Mouse (Mus musculus) left cerebral cortex, postnatal 4 days (tissue): ENCODE data around the gene Hes1. TPM values are rescaled to one million over a fixed set of nuclear protein-coding genes. Genes with fewer than 3 reads are reported as not detected.
A peak's percentile ranks its signal among the peaks of the same experiment; 100 is the strongest.

Source experiments
- DNase-seq: peaks from one replicate; pipeline ENCODE4 v3.0.0-alpha.2; 2022
- intact Hi-C: fragments of 180-260 bp; cut with DNase I; formaldehyde crosslinking; loops from one replicate; pipeline ENCODE4 v1.15.1; 2025
- total RNA-seq, 2 experiments: library from RNA; stranded (reverse); gene quantifications; 2 replicates each; pipeline ENCODE4 v1.2.3; 2021

The Hes1 gene
- total RNA-seq, 2 experiments from 2014 or later: 15.9 to 19.1 TPM

- intact Hi-C loops: no loop called here
- DNase-seq: no peak
Observed at GRCm38 (mm10) chr16:30050767-30051490, 13.3 kb upstream of the Hes1 start.

- DNase-seq: no peak
- intact Hi-C loops: no loop called here
Observed at GRCm38 (mm10) chr16:30052271-30052670, 11.9 kb upstream of the Hes1 start.

GRCm38 (mm10) chr16:30052839-30053511 is 11.2 kb upstream of the Hes1 start:
- DNase-seq: no peak
- intact Hi-C loops: no loop called here

GRCm38 (mm10) chr16:30054541-30054940 is 9.6 kb upstream of the Hes1 start:
- no peak for DNase-seq
- intact Hi-C loops: no loop called here

- DNase-seq: no peak
- intact Hi-C loops: no loop called here
Observed at GRCm38 (mm10) chr16:30055361-30055889, 8.8 kb upstream of the Hes1 start.

- no peak for DNase-seq
- intact Hi-C loops: no loop called here
Observed at GRCm38 (mm10) chr16:30055927-30056326, 8.3 kb upstream of the Hes1 start.

- peak; percentile 38 for DNase-seq
- intact Hi-C loops: no loop called here
Observed at GRCm38 (mm10) chr16:30056906-30057305, 7.3 kb upstream of the Hes1 start.

- peak; percentile 56 for DNase-seq
- intact Hi-C loops: no loop called here
Observed at GRCm38 (mm10) chr16:30058974-30059717, 5.0 kb upstream of the Hes1 start.

GRCm38 (mm10) chr16:30060412-30060811 is 3.8 kb upstream of the Hes1 start:
- intact Hi-C loops: loop anchor here (10.0 kb wide), 2 partner anchors 106 to 226 kb away; no protein-coding TSS in a partner anchor
- DNase-seq: peak; percentile 35

- intact Hi-C loops: loop anchor here (10.0 kb wide), 2 partner anchors 108 to 228 kb away; no protein-coding TSS in a partner anchor
- DNase-seq: no peak
Observed at GRCm38 (mm10) chr16:30062242-30063030, 1.7 kb upstream of the Hes1 start.

- DNase-seq: peak; percentile 53
- intact Hi-C loops: loop anchor here (10.0 kb wide), 2 partner anchors 108 to 228 kb away; no protein-coding TSS in a partner anchor
Observed at GRCm38 (mm10) chr16:30063121-30063881, 883 bp upstream of the Hes1 start.

- no peak for DNase-seq
- intact Hi-C loops: loop anchor here (5.0 to 10.0 kb wide), 4 partner anchors 110 to 422 kb away; no protein-coding TSS in a partner anchor
Observed at GRCm38 (mm10) chr16:30064613-30065012, 429 bp downstream of the Hes1 start.

GRCm38 (mm10) chr16:30065077-30065476 is 893 bp downstream of the Hes1 start:
- peak; percentile 88 for DNase-seq
- intact Hi-C loops: loop anchor here (5.0 to 10.0 kb wide), 4 partner anchors 110 to 423 kb away; no protein-coding TSS in a partner anchor

- no peak for DNase-seq
Observed at GRCm38 (mm10) chr16:30065537-30066183, 1.5 kb downstream of the Hes1 start.

GRCm38 (mm10) chr16:30066184-30066851 is 2.1 kb downstream of the Hes1 start:
- peak; percentile 38 for DNase-seq
- intact Hi-C loops: loop anchor here (2.0 to 10.0 kb wide), 6 partner anchors 112 to 424 kb away; no protein-coding TSS in a partner anchor

More at GRCm38 (mm10) chr16:30065537-30066183, 1.5 kb downstream of the Hes1 start:
- intact Hi-C loops: loop anchor here (2.0 to 10.0 kb wide), 6 partner anchors 111 to 423 kb away; no protein-coding TSS in a partner anchor

- intact Hi-C loops: loop anchor here (2.0 to 10.0 kb wide), 6 partner anchors 112 to 425 kb away; no protein-coding TSS in a partner anchor
- peak; percentile 89 for DNase-seq
Observed at GRCm38 (mm10) chr16:30066852-30067301, 2.7 kb downstream of the Hes1 start.
